Mouse (Mus musculus) stomach, postnatal 0 days (tissue): ENCODE results near the gene Crtam.
A peak's percentile ranks its signal among the peaks of the same experiment; 100 is the strongest.

Source experiments
- CTCF ChIP-seq: IDR thresholded peaks from 2 replicates; pipeline ENCODE4 v1.5.1; 2016; ENCODE audit warnings: antibody characterized with exemption, low read depth, mild to moderate bottlenecking, moderate library complexity
- EP300 ChIP-seq: optimal IDR thresholded peaks from 2 replicates; pipeline ENCODE3; 2016; ENCODE audit warnings: antibody characterized with exemption

DNA sequence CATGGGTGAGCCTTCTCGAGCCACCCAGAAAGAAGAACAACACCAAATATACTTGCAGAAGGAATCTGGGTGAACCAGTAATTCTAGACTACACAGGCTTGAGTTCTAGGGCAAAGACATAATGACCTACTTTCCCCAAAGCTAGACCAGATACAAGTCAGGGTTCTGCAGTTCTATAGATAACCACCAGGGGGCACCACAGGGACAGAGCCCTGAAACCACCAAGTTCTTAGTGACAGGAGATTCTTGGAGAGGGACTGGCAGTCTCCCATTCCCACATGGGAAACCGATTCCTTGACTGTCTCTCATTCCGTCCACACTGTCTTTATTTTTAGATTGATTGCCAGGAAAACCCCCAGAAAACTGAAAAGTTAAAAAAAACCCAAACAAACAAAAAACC is 40.2 kb upstream of the Crtam start:
- TF ChIP-seq CTCF (peak; percentile 96), EP300 (no peak)
